Mouse (Mus musculus) heart, adult 10 weeks (tissue): ENCODE data around the gene Rab31. TPM values are rescaled to one million over a fixed set of nuclear protein-coding genes. Genes with fewer than 3 reads are reported as not detected.

Source experiments
- polyA plus RNA-seq: library from polyadenylated mRNA; stranded (reverse); fragments of 350-450 nt; fragmentation: Illumina TruSeq; extraction: RNeasy Lipid Tissue Mini Kit (QIAGEN cat#74804); gene quantifications from one replicate; pipeline ENCODE4 v1.2.3, GENCODE M21; 2014; ENCODE audit warnings: low read depth, low replicate concordance

Gene Rab31
- 11.8 TPM for polyA plus RNA-seq

DNA sequence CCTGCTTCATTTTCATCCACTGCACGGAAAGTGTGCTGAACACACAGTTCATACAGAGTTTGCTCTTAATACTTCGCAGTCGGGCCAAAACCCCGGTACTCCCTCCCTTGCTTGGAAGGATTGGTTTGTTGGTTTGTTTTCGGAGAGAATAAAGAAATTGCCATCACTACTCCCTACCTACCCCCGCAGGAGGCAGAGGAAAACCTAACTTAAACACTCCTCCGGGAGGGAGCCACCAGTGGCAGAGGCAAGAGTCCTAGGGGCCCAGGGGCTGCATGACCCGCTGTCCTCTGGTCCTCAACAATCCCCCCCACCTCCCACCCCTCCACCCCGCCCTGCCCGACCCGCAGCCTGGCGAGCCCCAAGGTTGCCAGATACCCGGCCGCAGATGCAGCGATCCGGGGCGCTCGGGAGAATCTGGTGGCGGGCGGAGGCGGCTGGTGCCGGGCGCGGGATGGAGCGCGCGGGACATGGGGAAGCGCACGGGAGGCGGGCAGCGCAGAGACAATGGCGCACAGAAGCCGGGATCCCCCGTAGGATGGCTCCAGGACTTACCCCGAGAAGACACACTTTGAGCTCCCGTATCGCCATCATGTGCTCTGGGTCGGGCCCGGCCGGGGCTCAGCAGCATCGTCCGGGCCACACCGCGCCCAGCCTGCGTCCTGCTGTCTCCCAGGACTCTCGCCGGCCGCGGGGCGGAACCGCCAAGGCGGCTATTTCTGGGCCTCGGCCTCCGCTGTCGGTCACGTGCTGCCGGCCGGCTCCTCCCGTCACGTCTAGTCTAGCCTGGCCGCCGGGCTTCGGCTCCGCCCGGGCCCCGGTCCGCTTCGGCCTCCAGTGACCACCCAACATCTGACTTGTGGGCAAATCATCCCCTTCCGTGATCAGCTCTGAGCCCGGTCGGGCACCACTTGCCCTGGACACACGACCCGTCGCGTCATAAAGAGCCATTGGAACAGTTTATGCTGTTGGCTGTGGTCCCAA is at the start of gene Rab31:
Gene Rab31, minus strand, starts transcription at position 802 of the 984 bp plus-strand sequence.

GRCm38 (mm10) chr17:65782551-65783141 is 10.1 kb upstream of the Rab31 start, which contains the start of gene Ppp4r1:
Gene Ppp4r1 (plus strand): TSS chr17:65782573.

GRCm38 (mm10) chr17:65641734-65642218 is 130.8 kb downstream of the Rab31 start, which contains the start of gene Txndc2:
Gene Txndc2 (minus strand): TSS chr17:65642168.

DNA sequence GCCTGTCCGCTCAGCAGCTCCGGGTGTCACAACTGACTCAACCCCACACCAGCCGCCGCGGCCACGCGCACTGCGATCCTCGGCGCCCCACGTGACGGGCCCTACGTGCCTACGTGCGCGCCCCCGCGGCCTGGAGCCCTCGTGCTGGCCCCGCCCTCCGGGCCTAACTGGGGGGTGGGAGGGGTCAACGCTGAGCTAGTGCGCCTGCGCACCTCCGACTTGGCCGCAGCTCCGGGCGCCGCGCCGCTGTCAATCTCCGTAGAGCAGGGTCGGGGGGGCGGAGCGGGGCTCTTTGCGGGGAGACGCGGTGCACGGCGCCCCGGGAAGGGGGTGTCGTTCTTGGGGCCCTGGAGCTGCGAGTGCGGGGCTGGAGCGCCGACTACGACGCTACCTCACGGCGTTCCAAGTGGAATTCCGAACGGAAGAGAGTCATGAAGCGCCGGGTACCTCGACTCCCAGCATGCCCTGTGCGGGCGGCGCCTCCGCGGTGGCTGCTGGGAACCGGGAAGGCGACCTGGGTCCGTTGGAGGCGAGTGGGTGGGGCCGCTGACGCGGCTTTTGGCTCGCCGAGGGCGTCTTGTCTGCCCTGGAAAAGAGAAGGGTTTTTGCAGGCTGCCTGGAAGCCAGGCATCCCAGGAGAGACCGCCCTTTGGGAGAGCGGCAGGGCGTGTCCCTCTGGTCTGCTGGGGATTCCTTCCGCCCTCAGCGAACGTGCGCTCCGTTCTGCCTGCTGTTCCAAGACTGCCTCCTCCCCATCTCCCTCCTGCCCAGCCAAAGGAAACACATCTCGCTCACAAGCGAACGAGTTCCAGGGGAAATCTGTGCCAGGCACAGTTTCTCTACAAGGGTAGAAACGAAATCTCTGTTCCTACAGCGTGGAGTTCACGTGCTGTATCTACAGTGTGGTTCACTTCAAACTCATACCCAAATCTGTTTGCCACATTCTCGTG is 158.8 kb downstream of the Rab31 start, which contains the start of gene Vapa:
Gene Vapa, minus strand, starts transcription at position 93 of the 950 bp plus-strand sequence.

Other genes with a start within 250 kb of the Rab31 start
- gene Tmem232, start 232.0 kb downstream of the Rab31 start, polyA plus RNA-seq: not detected
- 75.5 TPM for gene Vapa, start 159.2 kb downstream of the Rab31 start, polyA plus RNA-seq
- not detected for gene Txndc2, start 130.6 kb downstream of the Rab31 start, polyA plus RNA-seq
- gene Ppp4r1, start 9.8 kb upstream of the Rab31 start, polyA plus RNA-seq: 29.3 TPM
- gene Ralbp1, start 113.0 kb upstream of the Rab31 start, polyA plus RNA-seq: 29.7 TPM
- 73.7 TPM for gene Twsg1, start 178.5 kb upstream of the Rab31 start, polyA plus RNA-seq